Mouse (Mus musculus): ENCODE measurements around the gene Sp3. TPM values are rescaled to one million over a fixed set of nuclear protein-coding genes. Genes with fewer than 3 reads are reported as not detected.
"Not testable (repeated sequence)": the region's sequence is repeated elsewhere in the genome, so short reads cannot be mapped to it uniquely, and the experiment has no call there.

Gene Sp3
- total RNA-seq, 2 experiments from 2014 or later, result 51.4 to 56.6 TPM

DNA sequence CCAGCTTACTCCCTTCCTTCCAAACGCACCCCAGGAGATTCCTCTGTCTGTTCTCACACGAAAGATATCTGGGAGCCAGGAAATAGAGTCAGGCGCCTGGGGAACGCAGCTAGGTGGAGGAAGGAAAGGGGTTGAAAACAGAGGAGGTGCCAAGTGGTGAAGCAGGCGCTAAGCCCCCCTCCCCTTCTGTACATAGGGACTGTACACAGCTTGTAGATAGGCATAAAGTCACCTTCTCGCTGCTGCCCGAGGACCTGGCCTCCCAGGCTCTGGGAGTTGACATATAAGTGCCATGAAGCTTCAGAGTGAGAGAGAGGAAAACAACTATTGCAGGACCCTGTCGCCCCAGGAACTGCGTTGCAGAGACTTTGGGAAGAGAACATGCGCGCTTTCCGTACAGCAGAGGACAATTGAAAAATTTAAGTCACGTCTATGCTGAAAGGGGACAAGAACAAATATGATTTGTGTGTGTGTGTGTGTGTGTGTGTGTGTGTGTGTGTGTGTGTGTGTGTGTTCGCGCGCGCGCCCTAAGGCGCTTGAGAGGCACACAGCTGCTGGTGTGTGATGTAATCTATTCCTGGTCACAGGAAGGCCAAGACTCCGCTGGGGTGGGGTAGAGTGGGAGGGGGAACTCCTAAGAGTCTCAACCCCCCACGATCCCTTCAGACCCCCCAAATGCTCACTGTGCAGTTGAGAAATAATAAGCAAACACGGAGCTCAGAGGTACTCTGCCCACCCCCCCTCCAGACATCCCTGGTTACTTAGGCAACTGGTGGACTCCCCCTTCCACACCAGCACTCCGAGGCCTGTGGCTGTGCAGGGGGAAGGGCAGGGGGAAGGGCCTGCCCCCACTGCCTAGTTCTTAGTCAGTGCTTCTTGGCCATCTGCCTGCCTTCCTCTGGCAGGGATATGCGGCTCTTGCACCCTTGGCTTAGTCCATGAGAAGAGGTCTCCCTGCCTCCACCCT is 23.8 kb upstream of the Sp3 start:
- TF ChIP-seq CTCF (IDR thresholded peaks at IDR 0.05), result no peak
- H3K4me3 ChIP-seq, result peak overlapping the region; percentile 38

DNA sequence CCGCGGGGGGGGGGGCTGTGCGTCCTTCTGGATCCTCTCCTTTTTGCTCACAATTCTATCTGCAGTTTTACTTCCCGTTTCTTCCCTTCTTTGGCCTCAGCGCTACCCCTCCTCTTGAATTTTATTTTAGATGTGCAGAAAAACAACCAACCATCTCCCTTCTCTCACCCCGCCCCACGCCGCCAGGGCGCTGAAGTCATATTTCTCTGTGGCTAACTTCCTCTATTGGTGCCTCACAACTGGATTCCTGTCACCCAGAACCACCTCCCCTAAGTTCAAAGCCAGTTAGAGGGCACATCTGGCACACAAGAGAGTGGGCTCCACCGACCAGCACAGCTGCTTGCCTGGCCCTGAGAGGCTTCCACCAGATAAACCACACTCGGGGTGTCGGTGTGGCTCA is 22.8 kb upstream of the Sp3 start:
- Histone ChIP-seq H3K4me3 (no peak overlapping the region), H3K27ac (peak overlapping the region; percentile 72)
- no peak for TF ChIP-seq CTCF (IDR thresholded peaks at IDR 0.05)
- no peak for DNase-seq (ENCODE audit: extremely low spot score in 1 of 2, low spot score in 2 of 2)
- intact Hi-C loops (cut with DNase I), result no loop called here

More for the DNA sequence above, 23.8 kb upstream of the Sp3 start:
- intact Hi-C loops (cut with DNase I), result no loop called here
- H3K27ac ChIP-seq, result peak overlapping the region; percentile 68
- DNase-seq (ENCODE audit: extremely low spot score in 1 of 2, low spot score in 2 of 2), result peak; percentile 16 to 39

DNA sequence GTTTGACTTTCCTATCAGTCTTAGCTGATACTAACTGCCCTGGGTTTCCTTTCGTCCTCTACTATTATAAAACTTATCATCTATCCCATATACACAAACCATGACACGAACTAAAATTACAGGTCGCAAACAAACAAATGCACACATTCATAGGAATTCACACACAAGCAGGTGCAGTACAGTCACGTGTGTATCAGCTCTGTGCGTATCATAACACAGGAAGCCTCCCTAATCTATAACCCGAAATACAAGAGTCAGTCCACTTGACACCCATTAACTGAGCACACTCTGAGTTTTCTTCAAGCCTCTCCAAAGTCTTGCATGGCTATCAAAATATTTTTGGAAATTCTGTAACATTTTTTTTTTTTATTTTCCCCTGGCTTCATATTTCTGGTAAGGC is 22.2 kb upstream of the Sp3 start:
- H3K27ac ChIP-seq, result no peak overlapping the region
- no peak overlapping the region for H3K4me3 ChIP-seq
- TF ChIP-seq CTCF (IDR thresholded peaks at IDR 0.05), result no peak
- DNase-seq (ENCODE audit: extremely low spot score in 1 of 2, low spot score in 2 of 2), result no peak
- intact Hi-C loops (cut with DNase I), result no loop called here

DNA sequence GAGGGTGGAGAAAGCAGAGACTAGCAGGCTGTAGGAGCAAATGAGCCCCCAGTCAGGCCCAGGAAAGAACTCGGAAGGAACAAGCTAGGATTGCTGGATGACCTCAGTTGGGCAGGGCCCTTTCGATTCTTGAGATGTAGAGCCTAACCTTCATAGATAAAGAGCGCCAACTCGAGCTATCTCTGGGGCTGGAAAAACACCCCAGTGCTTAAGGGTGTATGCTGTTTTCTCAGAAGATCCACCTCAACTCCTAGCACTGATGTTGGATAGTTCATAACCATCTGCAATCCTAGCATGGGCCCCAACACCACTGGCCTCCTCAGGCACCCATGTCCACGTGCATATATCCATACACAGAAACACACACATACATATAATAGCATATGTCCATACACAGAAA is 21.7 kb upstream of the Sp3 start:
- intact Hi-C loops (cut with DNase I), result no loop called here
- no peak for DNase-seq (ENCODE audit: extremely low spot score in 1 of 2, low spot score in 2 of 2)
- no peak for TF ChIP-seq CTCF (IDR thresholded peaks at IDR 0.05)
- H3K27ac ChIP-seq, result no peak overlapping the region
- H3K4me3 ChIP-seq, result no peak overlapping the region

DNA sequence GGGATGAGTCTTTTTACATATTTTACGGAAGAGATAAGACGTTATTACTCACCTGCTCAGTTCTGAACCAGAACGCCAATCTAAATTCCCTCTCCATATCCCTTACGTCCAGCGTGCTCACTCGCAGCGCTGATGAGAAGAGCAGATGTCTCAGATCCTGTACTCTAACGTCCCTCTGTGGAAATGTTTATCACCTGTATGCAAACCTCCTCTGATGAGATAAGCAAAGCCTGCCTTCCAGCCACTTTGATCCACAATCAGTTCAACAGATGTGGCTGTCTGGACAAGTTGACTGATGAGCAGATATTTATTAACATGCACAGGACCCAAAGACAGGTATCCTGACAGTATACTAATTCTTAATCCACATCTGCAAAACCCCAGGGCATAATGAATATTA is 19.9 kb upstream of the Sp3 start:
- Histone ChIP-seq H3K27ac (no peak overlapping the region), H3K4me3 (no peak overlapping the region)
- intact Hi-C loops (cut with DNase I), result no loop called here
- DNase-seq (ENCODE audit: extremely low spot score in 1 of 2, low spot score in 2 of 2), result no peak
- no peak for TF ChIP-seq CTCF (IDR thresholded peaks at IDR 0.05)

DNA sequence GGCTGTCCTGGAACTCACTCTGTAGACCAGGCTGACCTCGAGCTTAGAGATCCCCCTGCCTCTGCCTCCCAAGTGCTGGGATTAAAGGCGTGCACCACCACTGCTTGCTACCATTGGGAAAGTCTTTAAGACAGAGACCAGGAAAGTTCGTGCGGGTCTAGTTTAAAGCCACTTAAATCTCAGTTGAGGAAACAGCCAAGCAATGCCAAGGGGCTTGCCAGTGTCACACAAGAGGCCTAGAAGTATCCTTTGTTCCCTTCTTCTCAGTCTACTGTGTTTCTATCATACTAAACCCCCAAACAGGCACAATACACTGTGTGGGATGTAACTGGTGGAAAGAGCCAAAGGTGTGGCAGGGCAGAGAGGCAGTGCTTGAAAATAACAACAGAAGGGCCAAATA is 17.3 kb upstream of the Sp3 start:
- Histone ChIP-seq H3K27ac (no peak overlapping the region), H3K4me3 (no peak overlapping the region)
- no peak for TF ChIP-seq CTCF (IDR thresholded peaks at IDR 0.05)
- intact Hi-C loops (cut with DNase I), result no loop called here
- no peak for DNase-seq (ENCODE audit: extremely low spot score in 1 of 2, low spot score in 2 of 2)

DNA sequence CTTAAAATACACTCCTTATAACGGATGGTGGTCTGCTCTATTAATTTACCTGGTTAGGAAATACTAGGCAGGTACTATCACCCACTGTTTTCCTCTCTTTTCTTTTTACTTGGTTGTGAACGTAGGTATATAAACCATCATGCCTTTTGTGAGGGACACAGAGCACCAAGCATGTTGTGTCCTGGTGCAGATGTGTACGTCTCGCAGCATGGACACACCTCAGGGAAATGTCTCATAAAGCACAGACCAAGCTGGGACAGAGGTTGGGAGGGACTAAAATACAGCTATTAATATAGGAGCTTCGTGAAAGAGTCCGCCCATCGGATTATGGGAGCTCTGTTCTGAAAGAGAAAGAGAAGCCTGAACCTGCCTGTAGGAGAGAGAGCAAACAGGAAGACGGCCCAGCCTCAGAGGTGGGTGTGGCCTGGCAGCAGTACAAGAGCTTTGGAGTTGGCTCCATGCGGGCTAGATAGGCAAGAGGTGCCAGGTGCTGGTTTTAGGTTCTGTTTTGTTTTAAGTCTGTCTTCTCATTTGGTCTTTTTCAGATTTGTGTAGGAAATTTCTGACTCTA is 16.6 kb upstream of the Sp3 start:
- intact Hi-C loops (cut with DNase I), result no loop called here
- H3K27ac ChIP-seq, result no peak overlapping the region
- no peak for TF ChIP-seq CTCF (IDR thresholded peaks at IDR 0.05)

DNA sequence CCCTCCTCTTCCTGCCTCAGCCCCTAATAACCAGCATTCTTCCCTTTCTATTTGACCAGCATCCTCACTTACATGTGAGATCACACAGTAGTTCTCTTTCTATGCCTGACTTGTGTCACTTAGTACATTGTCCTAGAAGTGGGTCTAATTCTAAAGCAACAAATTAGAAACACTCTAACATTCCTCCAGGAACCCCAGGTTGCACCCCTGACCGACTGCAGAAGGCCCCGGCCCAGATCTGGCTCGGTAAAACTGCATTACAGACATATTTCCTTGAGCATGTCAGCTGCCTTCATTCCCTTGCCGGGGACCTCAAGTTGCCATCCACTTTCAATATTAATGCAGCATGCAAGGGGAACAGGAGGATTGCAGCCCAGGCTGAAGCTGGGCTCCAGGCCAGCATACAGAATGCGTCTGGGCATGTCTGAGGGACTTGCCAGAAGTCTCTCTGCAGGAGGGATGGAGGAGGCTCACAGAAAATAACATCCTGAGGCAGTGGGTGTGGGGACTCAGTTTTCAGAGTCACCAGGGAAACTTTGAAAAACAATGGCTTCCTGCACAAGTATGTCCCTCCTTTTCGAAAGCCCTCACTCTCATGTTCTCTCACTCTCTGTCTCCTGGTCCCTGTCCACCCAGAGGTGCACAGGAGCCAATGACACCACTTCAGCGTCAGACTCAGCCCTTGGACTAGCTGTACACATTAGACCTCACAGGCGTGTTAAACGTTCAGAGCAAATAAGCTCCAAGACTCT is 15.3 kb upstream of the Sp3 start:
- DNase-seq (ENCODE audit: extremely low spot score in 1 of 2, low spot score in 2 of 2), result peak; percentile 57 to 62
- no peak for TF ChIP-seq CTCF (IDR thresholded peaks at IDR 0.05)
- H3K27ac ChIP-seq, result peak overlapping the region; percentile 71
- intact Hi-C loops (cut with DNase I), result no loop called here
- no peak overlapping the region for H3K4me3 ChIP-seq

More for the DNA sequence above, 16.6 kb upstream of the Sp3 start:
- no peak for DNase-seq (ENCODE audit: extremely low spot score in 1 of 2, low spot score in 2 of 2)
- H3K4me3 ChIP-seq, result no peak overlapping the region

DNA sequence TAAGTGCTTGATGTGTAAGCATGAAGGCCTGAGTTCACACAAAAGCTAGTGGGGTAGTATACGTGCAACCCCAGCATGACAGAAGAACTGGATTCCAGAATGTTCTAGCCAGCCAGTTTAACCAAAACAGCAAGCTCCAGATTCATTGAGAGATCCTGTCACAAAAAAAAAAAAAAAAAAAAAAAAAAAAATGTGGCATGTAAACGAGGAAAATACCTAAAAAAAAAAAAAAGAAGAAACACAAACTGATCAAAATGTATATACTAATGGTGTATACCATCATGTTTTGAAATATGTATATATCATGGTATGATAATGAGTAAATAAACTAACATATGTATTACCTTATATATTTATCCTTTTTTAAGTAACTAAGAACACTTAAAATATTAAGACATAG is 13.9 kb upstream of the Sp3 start:
- no peak overlapping the region for H3K4me3 ChIP-seq
- DNase-seq (ENCODE audit: extremely low spot score in 1 of 2, low spot score in 2 of 2), result no peak
- no peak for TF ChIP-seq CTCF (IDR thresholded peaks at IDR 0.05)
- intact Hi-C loops (cut with DNase I), result no loop called here
- H3K27ac ChIP-seq, result no peak overlapping the region

DNA sequence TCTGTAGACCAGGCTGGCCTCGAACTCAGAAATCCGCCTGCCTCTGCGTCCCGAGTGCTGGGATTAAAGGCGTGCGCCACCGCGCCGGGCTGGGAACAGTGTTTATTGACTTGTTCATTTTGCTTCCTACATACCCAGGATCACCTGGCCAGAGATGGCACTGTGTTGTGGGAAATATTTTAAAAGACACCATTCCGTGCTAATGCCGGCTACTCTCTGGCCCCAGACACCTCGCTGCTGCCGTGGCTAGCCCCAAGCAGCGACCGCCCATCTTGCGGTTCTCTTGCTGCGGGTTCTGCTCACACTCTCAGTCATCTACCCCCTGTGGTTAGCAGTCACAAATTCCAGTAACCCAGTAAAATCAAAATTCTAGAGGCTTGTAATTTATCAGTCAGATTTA is 12.3 kb upstream of the Sp3 start:
- DNase-seq (ENCODE audit: extremely low spot score in 1 of 2, low spot score in 2 of 2), result no peak

DNA sequence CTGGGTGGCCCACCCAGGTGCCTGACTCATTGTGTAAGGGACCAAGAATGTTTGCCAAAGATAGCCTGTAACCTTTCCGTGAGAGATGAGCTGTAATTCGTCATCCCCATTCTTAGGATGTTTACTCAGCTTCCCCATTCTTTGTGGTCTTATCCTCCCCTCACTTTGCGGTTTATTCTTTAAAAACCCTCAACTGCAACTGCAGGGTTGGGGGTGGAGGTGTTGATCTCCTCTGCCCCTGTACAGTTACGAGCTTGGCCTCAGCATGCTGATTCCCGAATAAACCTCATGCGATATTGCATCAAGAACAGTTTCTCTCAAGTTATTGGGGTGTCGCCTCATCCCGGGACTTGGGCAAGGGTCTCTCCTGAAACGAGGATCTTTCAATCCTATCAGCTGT is 8.7 kb upstream of the Sp3 start:
- H3K27ac ChIP-seq; intact Hi-C loops (cut with DNase I); H3K4me3 ChIP-seq; DNase-seq (ENCODE audit: extremely low spot score in 1 of 2, low spot score in 2 of 2): not testable (repeated sequence)

More for the DNA sequence above, 12.3 kb upstream of the Sp3 start:
- Histone ChIP-seq H3K27ac (no peak overlapping the region), H3K4me3 (no peak overlapping the region)
- intact Hi-C loops (cut with DNase I), result no loop called here
- TF ChIP-seq CTCF (IDR thresholded peaks at IDR 0.05), result no peak

DNA sequence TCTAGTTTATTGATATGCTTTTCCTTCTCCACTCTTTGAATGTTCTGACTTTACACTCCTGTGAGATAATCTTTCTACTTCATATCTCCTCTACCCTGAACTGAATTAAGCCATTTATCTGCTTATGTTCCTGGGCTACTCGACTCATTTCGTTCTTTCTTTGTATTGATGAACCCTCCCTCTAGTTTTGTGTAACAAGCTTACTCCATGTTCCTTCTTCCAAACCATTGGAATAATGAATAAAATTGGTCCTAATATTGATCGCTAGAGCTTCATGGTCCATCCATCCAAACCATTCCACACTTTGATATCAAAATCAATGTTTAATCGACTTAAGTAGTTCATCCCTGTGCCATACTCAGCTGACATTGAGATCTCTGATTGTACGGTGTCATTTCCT is 6.4 kb upstream of the Sp3 start, which contains the start of gene Gm11084:
TSS of gene Gm11084 (minus strand) at position 101 of the 400 bp plus-strand sequence.
- Histone ChIP-seq H3K4me3 (no peak within 1 kb of the TSS), H3K27ac (no peak within 1 kb of the TSS)
- TF ChIP-seq CTCF (IDR thresholded peaks at IDR 0.05), result no peak
- intact Hi-C loops (cut with DNase I), result no loop called here
- DNase-seq (ENCODE audit: extremely low spot score in 1 of 2, low spot score in 2 of 2), result no peak

All from left cerebral cortex, adult 2 months (tissue).